Mouse (Mus musculus) liver, postnatal 0 days (tissue): ENCODE measurements at regions not wholly inside any gene's neighbourhood (a gene's known extent, or its start where the extent isn't known, plus 50 kb on each side); places are given as distances from the start of the nearest gene placed in this dataset.

ENCODE experiments used
- ATAC-seq: fragments of 200-750 bp; cut with Nextera tagmentation; 2 replicates; pipeline ENCODE4 v1.8.0; 2017; ENCODE audit warnings: mild to moderate bottlenecking, moderate library complexity
- DNase-seq: peaks from one replicate; pipeline ENCODE4 v3.0.0-alpha.2; 2016
- H3K27ac ChIP-seq: fragments of 300-500 bp; sonication (generic); 2 replicates; pipeline ENCODE4 v1.5.1; 2014; ENCODE audit warnings: antibody characterized with exemption, moderate library complexity, mild to moderate bottlenecking, low read depth
- H3K27me3 ChIP-seq: fragments of 300-500 bp; sonication (generic); 2 replicates; pipeline ENCODE4 v1.6.1; 2014; ENCODE audit warnings: low read length, control low read depth, mixed read lengths; ENCODE audit not compliant: insufficient read depth
- H3K36me3 ChIP-seq: fragments of 300-500 bp; sonication (generic); replicated peaks from 2 replicates; pipeline ENCODE4 v1.6.1; 2014; ENCODE audit warnings: mild to moderate bottlenecking, control low read depth, low read length, moderate library complexity, mixed read lengths; ENCODE audit not compliant: insufficient read depth
- H3K4me1 ChIP-seq: fragments of 300-500 bp; sonication (generic); 2 replicates; pipeline ENCODE4 v1.6.1; 2014; ENCODE audit warnings: antibody characterized with exemption, mild to moderate bottlenecking, control low read depth; ENCODE audit not compliant: insufficient read depth
- H3K4me2 ChIP-seq: fragments of 300-500 bp; sonication (generic); 2 replicates; pipeline ENCODE4 v1.6.1; 2014; ENCODE audit warnings: low read depth, mild to moderate bottlenecking, low read length, moderate library complexity, mixed read lengths
- H3K4me3 ChIP-seq: fragments of 300-500 bp; sonication (generic); 2 replicates; pipeline ENCODE4 v1.5.1; 2014; ENCODE audit warnings: low read depth, low read length
- H3K9ac ChIP-seq: fragments of 300-500 bp; sonication (generic); replicated peaks from 2 replicates; pipeline ENCODE4 v1.6.1; 2014; ENCODE audit warnings: mild to moderate bottlenecking, moderate library complexity
- H3K9me3 ChIP-seq: fragments of 300-500 bp; sonication (generic); 2 replicates; pipeline ENCODE4 v1.6.1; 2016; ENCODE audit warnings: mild to moderate bottlenecking, control low read depth, low read length, mixed read lengths
- CTCF ChIP-seq: sonication (generic); IDR thresholded peaks from 2 replicates; pipeline ENCODE4 v1.5.1; 2016; ENCODE audit warnings: antibody characterized with exemption, low read depth
- EP300 ChIP-seq: IDR thresholded peaks from 2 replicates; pipeline ENCODE4 v1.6.1; 2016; ENCODE audit warnings: antibody characterized with exemption, low read depth, mild to moderate bottlenecking
- WGBS: fragments of 180-500 bp; shearing (Covaris S2); extraction: QIAGEN DNeasy Blood & Tissue Kit; methylation state at CpG from one replicate; pipeline ENCODE4 v1.1.7; 2014; ENCODE audit not compliant: insufficient replicate concordance; 5-methylcytosine and 5-hydroxymethylcytosine counted together

DNA sequence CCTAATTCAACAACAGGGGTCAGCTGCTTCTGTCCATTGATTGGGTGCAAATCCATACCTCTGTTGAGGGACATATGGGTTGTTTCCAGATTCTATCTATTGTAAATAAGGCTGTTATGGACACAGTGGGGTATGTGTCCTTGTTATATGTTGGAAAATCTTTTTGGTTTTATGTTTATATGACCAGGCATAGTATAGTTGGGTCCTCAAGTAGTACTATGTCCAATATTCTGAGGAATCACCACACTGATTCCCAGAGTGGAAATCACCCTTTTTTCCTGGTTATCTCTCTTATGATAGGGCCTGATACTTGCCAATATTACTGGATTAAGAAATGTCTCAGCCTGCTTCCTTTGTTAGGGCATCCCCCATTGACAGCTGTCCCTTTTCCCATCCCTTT lies 1471.0 kb downstream of the Kcnt2 start:
- no peak overlapping the region for H3K9ac ChIP-seq

DNA sequence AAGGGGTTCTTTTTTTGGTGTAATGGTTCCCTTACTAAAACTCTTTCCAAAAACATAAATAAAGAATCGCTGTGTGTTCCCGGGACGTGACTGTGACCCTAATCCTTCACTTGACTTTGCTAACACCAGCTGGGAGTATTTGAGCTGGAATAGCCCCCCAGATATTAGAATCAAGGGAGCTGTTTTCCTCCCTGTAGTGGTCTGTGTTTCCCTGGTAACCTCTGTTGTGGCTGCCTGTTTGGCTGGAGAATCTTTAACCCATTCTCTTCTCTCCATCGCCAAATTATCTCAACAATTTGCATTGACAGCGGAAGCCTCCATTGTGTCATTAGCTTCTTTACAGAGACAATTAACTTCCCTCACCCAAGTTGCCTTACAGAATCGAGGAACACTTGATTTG lies 1471.6 kb downstream of the Kcnt2 start:
- ATAC-seq (no peak), DNase-seq (no peak)
- no peaks in the 10 kb centered on the region for H3K27me3 ChIP-seq
- no peaks in the 10 kb centered on the region for H3K36me3 ChIP-seq
- TF ChIP-seq CTCF, result no peak
- TF ChIP-seq EP300, result no peak
- 55% methylated on average over 6 of the region's 6 CpGs for WGBS
- H3K9ac ChIP-seq, result no peak overlapping the region
- no peak overlapping the region for H3K27ac ChIP-seq
- H3K4me3 ChIP-seq, result no peak overlapping the region
- no peak overlapping the region for H3K4me2 ChIP-seq
- H3K4me1 ChIP-seq, result no peaks in the 10 kb centered on the region
- H3K9me3 ChIP-seq, result no peaks in the 10 kb centered on the region

More for the DNA sequence above, 1471.0 kb downstream of the Kcnt2 start:
- no peak for TF ChIP-seq CTCF
- no peak for TF ChIP-seq EP300
- Histone ChIP-seq H3K4me3 (no peak overlapping the region), H3K36me3 (no peaks in the 10 kb centered on the region), H3K27ac (no peak overlapping the region), H3K27me3 (no peaks in the 10 kb centered on the region), H3K4me2 (no peak overlapping the region), H3K9me3 (no peaks in the 10 kb centered on the region), H3K4me1 (no peaks in the 10 kb centered on the region)
- DNase-seq (no peak), ATAC-seq (no peak)

- Histone ChIP-seq H3K9ac (no peak overlapping the region), H3K4me2 (no peak overlapping the region), H3K4me3 (no peak overlapping the region), H3K36me3 (no peaks in the 10 kb centered on the region), H3K4me1 (no peaks in the 10 kb centered on the region), H3K9me3 (no peaks in the 10 kb centered on the region), H3K27ac (no peak overlapping the region), H3K27me3 (no peaks in the 10 kb centered on the region)
- ATAC-seq (no peak), DNase-seq (no peak)
- TF ChIP-seq CTCF (no peak), EP300 (no peak)
Measured at GRCm38 (mm10) chr1:141741299-141741698, 1495.3 kb downstream of the Kcnt2 start.

GRCm38 (mm10) chr1:141776059-141776458 lies 1530.1 kb downstream of the Kcnt2 start:
- no peak for TF ChIP-seq CTCF
- TF ChIP-seq EP300, result no peak
- H3K9ac ChIP-seq, result no peak overlapping the region
- ATAC-seq (no peak), DNase-seq (no peak)
- no peaks in the 10 kb centered on the region for H3K36me3 ChIP-seq
- no peak overlapping the region for H3K27ac ChIP-seq
- no peaks in the 10 kb centered on the region for H3K4me1 ChIP-seq
- H3K9me3 ChIP-seq, result no peaks in the 10 kb centered on the region
- no peak overlapping the region for H3K4me3 ChIP-seq
- WGBS, result 54% methylated on average over 1 of the region's 1 CpGs
- H3K4me2 ChIP-seq, result no peak overlapping the region
- no peaks in the 10 kb centered on the region for H3K27me3 ChIP-seq

- 81% methylated on average over 1 of the region's 1 CpGs for WGBS
- DNase-seq (no peak), ATAC-seq (no peak)
- Histone ChIP-seq H3K9ac (no peak overlapping the region), H3K9me3 (no peaks in the 10 kb centered on the region), H3K27ac (no peak overlapping the region), H3K4me2 (no peak overlapping the region), H3K4me1 (no peaks in the 10 kb centered on the region), H3K27me3 (no peaks in the 10 kb centered on the region), H3K4me3 (no peak overlapping the region), H3K36me3 (no peaks in the 10 kb centered on the region)
- TF ChIP-seq EP300, result no peak
- TF ChIP-seq CTCF, result no peak
Measured at GRCm38 (mm10) chr1:141783367-141783766, 1537.4 kb downstream of the Kcnt2 start.

DNA sequence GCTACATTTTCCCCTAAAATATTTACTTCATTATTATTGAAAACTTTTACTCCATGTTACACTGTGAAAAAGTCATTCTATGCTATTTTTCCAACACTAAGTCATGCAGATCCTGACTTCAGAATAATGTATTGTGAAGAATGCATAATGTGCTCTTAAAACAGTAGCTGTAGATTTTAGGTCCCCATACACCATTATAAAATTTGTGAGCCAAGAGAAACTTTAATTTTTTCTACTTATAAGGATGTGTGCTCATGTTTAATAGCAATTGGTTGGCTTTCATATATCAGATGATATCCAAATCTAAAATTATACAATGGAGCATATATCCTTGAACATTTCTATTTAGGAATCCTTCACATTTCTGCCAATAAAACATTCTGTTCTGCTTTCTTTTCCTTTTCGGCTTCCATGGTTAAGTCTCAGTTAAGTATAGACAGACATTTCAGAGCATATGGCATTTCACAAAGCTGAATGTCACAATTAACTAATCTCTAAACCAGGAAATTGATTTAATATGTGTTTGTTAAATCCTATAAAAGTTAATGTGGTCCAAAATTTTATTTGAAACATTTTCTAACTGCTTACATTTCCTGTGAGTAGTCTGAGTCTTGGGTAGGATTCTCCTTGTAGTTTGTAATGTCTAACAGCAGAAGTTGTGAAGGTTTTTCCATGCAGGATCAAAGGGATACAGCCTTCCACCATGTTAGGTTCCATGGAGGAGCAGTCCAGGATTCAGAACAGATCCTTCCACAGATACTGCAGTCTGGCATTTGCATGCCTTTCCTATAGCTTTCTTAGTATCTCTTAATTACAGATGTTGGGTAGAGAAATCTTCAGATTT lies 1567.6 kb downstream of the Kcnt2 start:
- Histone ChIP-seq H3K27me3 (no peaks in the 10 kb centered on the region), H3K27ac (no peak overlapping the region), H3K36me3 (no peaks in the 10 kb centered on the region), H3K4me1 (no peaks in the 10 kb centered on the region), H3K4me2 (no peak overlapping the region), H3K4me3 (no peak overlapping the region), H3K9ac (no peak overlapping the region), H3K9me3 (no peaks in the 10 kb centered on the region)
- ATAC-seq, result no peak
- TF ChIP-seq EP300 (no peak), CTCF (no peak)
- 69% methylated on average over 1 of the region's 1 CpGs for WGBS
- DNase-seq, result no peak
